In the genomic region with DNA sequence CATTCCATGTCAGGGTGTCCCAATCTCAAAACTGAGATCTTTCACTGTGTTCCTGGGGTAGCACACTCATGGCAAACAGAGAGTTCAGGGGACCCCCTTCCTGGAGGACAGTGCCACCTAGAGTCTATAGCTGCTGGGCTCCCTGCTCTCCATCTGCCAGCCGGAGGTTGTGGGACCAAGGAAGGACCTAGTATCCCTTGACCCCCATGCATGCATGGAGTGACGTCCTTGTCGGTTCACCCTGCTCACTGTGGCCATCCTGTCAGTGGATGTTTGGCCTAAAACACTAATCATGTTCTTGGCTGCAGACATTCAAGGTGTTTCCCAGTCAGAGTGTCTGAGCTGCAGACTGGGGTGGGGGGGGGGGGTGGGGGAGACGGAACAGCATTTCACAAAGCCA, we compare ENCODE assay signal across 8 mouse cellular contexts. TPM values are rescaled to one million over a fixed set of nuclear protein-coding genes. Genes with fewer than 3 reads are reported as not detected.
A peak's percentile ranks its signal among the peaks of the same experiment; 100 is the strongest.
DNase-seq lines count a peak whose midpoint lies in the region; ATAC-seq lines count a peak whose summit lies in the region.
"Had no signal": no experiment of that assay in that cellular context is flagged by ENCODE, and none has a peak within 500 bp of the region (broad histone marks: within the 10 kb centered on the region; RNA-seq: fewer than 3 reads in every experiment).

No protein-coding gene starts in this region.

- no peak overlapping the region for H3K4me3 ChIP-seq in midbrain, embryonic 14.5 days (replicated peaks; ENCODE audit: low read depth, low read length)
- H3K4me3 ChIP-seq in midbrain, embryonic 13.5 days (replicated peaks) = no peak overlapping the region
- no peak overlapping the region for H3K4me3 ChIP-seq in midbrain, embryonic 10.5 days
- H3K4me3 ChIP-seq: limb, embryonic 12.5 days had no signal

- peaks cover 13% of the 10 kb centered on the region for H3K9me3 ChIP-seq in midbrain, embryonic 14.5 days (ENCODE audit: control insufficient read depth, low read length)
- H3K9me3 ChIP-seq in midbrain, embryonic 13.5 days = peaks cover 3% of the 10 kb centered on the region; the same call in 1 of the 2 replicates
- H3K9me3 ChIP-seq in midbrain, embryonic 10.5 days (replicated peaks) = peaks cover 13% of the 10 kb centered on the region

- no peak for ATAC-seq in midbrain, embryonic 14.5 days (ENCODE audit: low FRiP score, low TSS enrichment)
- ATAC-seq in midbrain, embryonic 13.5 days = no peak

- no peaks in the 10 kb centered on the region for H3K4me1 ChIP-seq in midbrain, embryonic 14.5 days (ENCODE audit: control insufficient read depth, insufficient read depth, low read length)
- no peaks in the 10 kb centered on the region for H3K4me1 ChIP-seq in midbrain, embryonic 13.5 days (replicated peaks)
- no peaks in the 10 kb centered on the region for H3K4me1 ChIP-seq in midbrain, embryonic 10.5 days

- WGBS in midbrain, embryonic 14.5 days = 57% methylated on average over 4 of the region's 4 CpGs
- 64% methylated on average over 4 of the region's 4 CpGs for WGBS in midbrain, embryonic 13.5 days
- 61% methylated on average over 4 of the region's 4 CpGs for WGBS in midbrain, embryonic 10.5 days

- H3K4me2 ChIP-seq in midbrain, embryonic 14.5 days (ENCODE audit: low read length) = no peak overlapping the region
- no peak overlapping the region for H3K4me2 ChIP-seq in midbrain, embryonic 13.5 days (replicated peaks)
- H3K4me2 ChIP-seq: limb, embryonic 12.5 days had no signal

- no peak overlapping the region for H3K9ac ChIP-seq in midbrain, embryonic 14.5 days (replicated peaks; ENCODE audit: low read length)
- H3K9ac ChIP-seq in midbrain, embryonic 13.5 days (replicated peaks) = no peak overlapping the region
- H3K9ac ChIP-seq: limb, embryonic 12.5 days had no signal

- DNase-seq in midbrain, embryonic 14.5 days = peak; percentile 37
- peak; percentile 76 for DNase-seq in adipocyte (ENCODE audit: low spot score)
- DNase-seq in cerebellum, adult 9-11 months = peak; percentile 43
- peak; percentile 60 for DNase-seq in kidney, adult 18-20 months
- DNase-seq in retina, embryonic 14.5 days (ENCODE audit: low spot score) = peak; percentile 40
- no peak for DNase-seq in midbrain, embryonic 10.5 days (ENCODE audit: low spot score)

- no peak overlapping the region for H3K27ac ChIP-seq in midbrain, embryonic 14.5 days (replicated peaks; ENCODE audit: low read depth, low read length)
- H3K27ac ChIP-seq in midbrain, embryonic 13.5 days = no peak overlapping the region
- no peak overlapping the region for H3K27ac ChIP-seq in midbrain, embryonic 10.5 days (replicated peaks)
- H3K27ac ChIP-seq: limb, embryonic 12.5 days had no signal

- H3K36me3 ChIP-seq in midbrain, embryonic 14.5 days (ENCODE audit: control insufficient read depth, insufficient read depth, low read length) = no peaks in the 10 kb centered on the region
- no peaks in the 10 kb centered on the region for H3K36me3 ChIP-seq in midbrain, embryonic 13.5 days
- H3K36me3 ChIP-seq in midbrain, embryonic 10.5 days = no peaks in the 10 kb centered on the region
- H3K36me3 ChIP-seq: limb, embryonic 12.5 days had no signal

- H3K27me3 ChIP-seq in midbrain, embryonic 14.5 days (ENCODE audit: control insufficient read depth, insufficient read depth, low read length) = no peaks in the 10 kb centered on the region
- H3K27me3 ChIP-seq in midbrain, embryonic 13.5 days = no peaks in the 10 kb centered on the region
- no peaks in the 10 kb centered on the region for H3K27me3 ChIP-seq in midbrain, embryonic 10.5 days (ENCODE audit: low read depth, poor library complexity, severe bottlenecking)
- H3K27me3 ChIP-seq: limb, embryonic 12.5 days had no signal

RNA-seq across cellular contexts. Expression of gene 1700029H14Rik, which starts 14.0 kb away (rescaled TPM):
- not detected in 2 replicates for polyA plus RNA-seq in midbrain, embryonic 14.5 days (2014; fragmentation: Nextera tagmentation; extraction: Ambion mirVana)
- polyA plus RNA-seq in midbrain, embryonic 13.5 days (2015; fragmentation: Nextera tagmentation; extraction: Ambion mirVana) = not detected in 2 replicates
- polyA plus RNA-seq in midbrain, embryonic 10.5 days (2016; fragmentation: Nextera tagmentation; extraction: Ambion mirVana) = not detected in 2 replicates
- polyA plus RNA-seq: limb, embryonic 12.5 days had no signal

RNA-seq across cellular contexts. Expression of gene Gas6, which starts 53.9 kb away (rescaled TPM):
- 17.7 and 19.2 TPM in 2 replicates for polyA plus RNA-seq in midbrain, embryonic 14.5 days (2014; fragmentation: Nextera tagmentation; extraction: Ambion mirVana)
- polyA plus RNA-seq in midbrain, embryonic 13.5 days (2015; fragmentation: Nextera tagmentation; extraction: Ambion mirVana) = 13.8 and 15.9 TPM in 2 replicates
- 8.9 and 14.6 TPM in 2 replicates for polyA plus RNA-seq in midbrain, embryonic 10.5 days (2016; fragmentation: Nextera tagmentation; extraction: Ambion mirVana)
